Mouse (Mus musculus): ENCODE measurements around the gene Aldh1a3.

Aldh1a3 gene

DNA sequence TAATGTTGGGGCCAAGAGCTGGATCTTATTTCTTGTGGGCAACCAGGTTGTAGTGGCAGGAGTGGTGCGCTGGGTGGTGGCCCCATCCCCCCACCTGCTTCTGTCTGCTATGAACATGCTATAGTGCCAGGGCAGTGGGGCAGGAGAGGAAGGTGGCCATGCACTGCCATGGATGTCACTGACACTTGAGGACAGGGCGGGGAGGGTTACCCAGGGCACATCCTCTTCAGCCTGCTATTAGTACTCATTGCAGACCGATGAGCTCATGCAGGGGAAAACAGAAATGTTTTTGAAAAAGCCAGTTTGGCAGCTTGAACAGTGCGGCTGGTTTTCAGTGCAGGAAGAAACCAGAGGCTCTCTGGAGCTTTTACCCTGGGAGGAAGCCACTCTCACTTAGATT, 10.5 kb downstream of the Aldh1a3 start:
- no peak for DNase-seq (ENCODE audit: low spot score in 2 of 2)

DNA sequence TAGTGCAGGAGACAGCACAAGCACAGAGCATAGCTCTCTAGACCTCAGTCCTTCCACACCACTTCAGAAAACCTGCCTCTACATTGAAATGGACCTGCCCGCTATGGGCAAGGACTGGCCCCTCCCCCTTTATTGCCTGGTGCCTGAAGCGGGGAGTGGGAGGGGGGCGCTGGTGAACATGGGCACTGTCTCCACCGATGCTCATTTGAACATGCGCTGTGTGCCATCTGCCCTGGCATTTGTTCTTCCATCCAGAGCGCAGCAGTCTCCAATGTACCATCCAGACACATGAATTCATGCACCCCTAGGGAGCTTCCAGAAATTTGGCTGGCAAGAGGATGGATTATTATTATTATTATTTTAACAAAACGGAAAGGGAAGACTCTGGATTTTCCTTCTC, 14.2 kb downstream of the Aldh1a3 start:
- DNase-seq (ENCODE audit: low spot score in 2 of 2) = no peak

DNA sequence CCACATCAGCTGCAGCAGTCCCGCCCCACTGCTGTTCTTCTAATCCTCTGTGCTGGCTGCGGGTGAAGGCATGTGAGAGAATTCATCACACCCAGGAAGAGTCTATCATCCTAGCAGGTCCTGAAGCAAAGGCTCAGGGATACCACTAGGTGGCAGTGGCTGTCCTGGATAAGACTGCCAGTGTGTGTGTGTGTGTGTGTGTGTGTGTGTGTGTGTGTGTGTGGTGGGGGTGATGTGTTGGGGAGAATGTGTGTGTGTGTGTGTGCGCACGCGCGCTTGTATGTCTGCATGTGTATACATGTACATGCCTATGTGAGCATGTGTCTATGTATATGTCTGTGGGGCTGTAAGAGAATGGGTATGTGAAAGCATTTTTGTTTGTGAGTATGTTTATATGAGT, 17.9 kb downstream of the Aldh1a3 start:
- DNase-seq (ENCODE audit: low spot score in 2 of 2) = no peak

DNA sequence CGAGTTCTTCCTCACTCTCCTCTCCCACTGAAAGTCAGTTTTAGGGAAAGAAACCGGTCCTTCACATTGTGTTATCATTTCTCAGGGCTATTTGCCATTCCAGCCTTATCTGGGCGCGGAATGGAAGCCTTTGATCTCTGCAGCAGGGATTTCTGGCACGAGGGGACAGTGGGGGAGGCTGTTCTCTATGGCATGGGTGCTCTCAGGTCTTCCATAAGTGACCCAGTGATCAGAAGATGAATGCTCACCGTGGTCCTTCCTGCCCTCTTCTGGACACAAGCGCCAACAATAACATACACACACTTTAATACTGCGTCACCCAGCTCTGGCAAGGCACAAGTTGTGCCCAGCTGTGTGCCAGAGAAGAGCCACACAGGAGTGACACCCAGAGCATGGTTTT, 20.3 kb downstream of the Aldh1a3 start:
- DNase-seq (ENCODE audit: low spot score in 2 of 2) = no peak

DNA sequence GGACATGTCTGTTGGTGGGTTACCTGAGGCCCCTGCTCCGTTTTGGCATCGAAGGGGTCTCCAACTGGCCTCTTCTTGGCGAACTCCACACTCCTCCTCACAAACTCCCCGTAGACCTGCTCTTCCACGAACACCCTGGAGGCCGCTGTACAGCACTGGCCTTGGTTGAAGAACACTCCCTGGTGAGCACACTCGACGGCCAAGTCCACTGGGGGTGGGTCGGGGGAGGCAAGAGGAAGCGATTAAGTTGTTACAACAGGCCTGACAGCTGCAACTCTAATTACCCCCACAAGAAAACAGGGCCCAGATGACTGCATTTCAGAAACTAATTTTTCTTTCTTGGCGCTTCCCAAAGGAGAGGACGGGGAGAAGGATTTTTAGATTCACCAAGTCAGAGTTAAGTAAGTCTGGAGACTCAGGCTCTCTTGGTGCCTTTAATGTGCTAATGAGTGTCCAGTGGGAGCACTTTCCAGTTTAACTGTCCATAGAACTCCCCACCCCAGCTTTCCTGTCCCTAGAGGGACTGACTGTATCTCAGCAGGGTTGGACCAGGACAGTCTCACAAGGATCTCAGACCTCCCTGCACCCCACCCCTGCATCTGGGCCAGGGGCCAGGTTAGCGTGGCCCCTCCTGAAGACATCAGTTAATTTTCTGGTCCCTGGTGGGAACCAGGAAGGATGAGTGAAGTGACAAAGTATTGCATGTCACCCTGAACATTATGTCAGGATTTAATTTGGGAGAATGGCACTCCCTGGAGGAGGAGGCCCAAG, 21.2 kb downstream of the Aldh1a3 start:
- no peak for DNase-seq (ENCODE audit: low spot score in 2 of 2)

DNA sequence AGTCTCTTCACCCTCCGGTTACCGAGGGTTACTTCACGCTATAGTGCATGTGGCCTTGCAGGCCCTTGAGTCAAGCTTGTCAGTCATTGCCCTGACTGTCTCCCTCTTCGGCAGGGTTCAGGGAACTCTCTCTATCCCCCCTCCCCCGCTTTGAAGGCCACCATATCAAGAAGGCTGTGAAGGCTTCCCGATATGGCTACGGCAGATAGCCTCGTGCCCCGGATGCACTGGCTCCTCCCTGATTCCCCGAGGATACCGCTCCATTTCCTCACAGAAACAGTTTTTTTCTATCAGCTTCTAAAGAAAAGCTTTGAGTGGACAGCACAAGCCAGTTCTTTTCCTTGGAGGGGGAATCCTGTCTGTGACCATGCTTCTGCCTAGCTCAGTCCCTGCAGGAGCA, 21.8 kb downstream of the Aldh1a3 start:
- DNase-seq (ENCODE audit: low spot score in 2 of 2) = no peak

DNA sequence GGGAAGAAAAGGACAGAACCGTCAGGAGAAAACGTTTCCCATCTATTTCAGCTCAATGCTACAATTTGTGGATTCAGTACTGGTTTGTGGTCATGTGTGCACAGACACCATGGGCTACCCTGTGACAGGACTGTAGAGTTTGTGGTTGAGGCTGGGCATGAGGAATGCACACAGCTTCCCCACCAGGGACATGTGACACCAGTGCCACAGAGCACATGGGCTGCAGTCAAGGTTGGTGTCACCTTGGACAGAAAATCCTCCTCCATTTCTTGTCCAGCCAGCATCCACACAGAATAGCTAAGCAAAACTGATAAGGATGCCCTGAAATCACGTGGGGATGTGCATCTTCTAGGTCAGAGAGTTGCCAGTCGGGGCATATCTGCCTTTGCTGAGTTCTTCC, 22.5 kb downstream of the Aldh1a3 start:
- DNase-seq (ENCODE audit: low spot score in 2 of 2) = no peak

DNA sequence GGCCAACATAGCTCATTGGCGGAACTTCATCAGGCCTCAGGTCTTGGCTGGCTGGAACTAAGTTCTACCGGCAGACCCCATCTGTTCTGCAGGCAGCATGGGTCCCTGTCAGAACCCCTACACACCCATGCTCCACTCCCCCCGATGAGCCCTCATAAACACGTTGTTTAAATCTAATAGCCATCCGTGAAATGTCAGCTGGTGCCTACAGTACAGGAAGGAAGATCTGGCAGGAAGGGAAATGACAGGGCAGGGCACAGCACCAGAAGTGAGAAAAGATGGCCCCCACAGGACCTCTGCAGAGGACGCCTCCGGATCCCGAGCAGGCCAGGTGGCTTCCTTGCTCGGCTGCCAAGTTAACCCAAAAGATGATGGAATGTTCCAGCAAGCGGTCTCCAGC, 23.2 kb downstream of the Aldh1a3 start:
- no peak for DNase-seq (ENCODE audit: low spot score in 2 of 2)

DNA sequence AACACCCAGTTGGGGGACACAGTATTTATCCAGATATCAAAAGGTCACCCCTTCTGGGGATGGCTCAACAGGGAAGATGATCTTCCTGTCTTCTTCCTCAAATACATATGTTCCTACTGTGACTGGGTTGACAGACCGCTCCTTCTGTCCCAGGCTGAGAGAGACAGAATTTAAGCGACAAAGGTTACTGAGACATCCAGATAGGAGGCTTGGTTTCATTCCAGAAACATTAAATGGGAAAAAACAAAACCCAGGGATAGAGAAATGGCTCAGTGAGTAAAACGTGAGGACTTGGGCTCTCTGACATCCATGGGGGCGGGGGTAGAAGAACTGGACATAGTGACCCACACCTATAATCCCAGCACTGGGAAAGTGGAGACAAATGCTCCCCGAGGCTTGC, 24.4 kb downstream of the Aldh1a3 start:
- DNase-seq (ENCODE audit: low spot score in 2 of 2) = no peak

DNA sequence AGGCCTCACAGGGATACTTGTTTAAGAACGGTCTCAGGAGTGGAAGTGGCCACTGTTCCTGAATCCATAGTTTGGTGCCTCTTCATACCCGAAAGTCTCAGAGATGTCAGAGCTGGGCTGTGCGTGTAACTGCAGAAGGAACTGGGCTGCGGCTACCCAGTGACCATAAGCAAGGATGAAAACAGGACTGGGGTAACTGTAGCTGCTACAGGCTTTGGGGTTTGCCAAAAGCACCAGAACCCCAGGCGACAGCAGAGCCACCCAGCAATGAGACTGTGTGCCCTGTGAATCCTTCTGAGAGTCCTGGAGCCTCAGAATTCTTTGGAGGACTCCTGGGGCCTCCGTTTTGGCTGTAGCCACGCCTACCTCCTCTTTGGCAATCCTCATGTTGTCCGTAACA, 25.7 kb downstream of the Aldh1a3 start:
- no peak for DNase-seq (ENCODE audit: low spot score in 2 of 2)

DNA sequence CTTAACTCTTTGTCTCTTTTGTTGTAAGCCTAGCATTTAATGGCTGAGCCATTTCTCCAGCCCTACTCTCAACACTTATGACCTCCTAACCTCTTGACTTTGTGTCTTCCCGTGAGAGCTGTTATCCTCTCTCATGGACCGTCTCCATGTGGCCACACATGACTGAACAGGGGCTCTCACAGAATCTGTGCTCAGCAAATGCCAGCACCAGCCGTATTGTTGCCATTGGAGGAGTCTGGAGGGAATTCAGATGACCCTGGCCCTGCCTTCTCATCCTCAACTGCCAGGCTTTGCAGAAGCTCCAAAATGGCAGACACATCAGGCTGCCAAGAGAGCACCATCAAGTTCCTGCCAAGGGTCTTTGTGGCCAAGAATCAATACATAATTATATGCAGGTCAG, 30.0 kb downstream of the Aldh1a3 start:
- DNase-seq (ENCODE audit: low spot score in 2 of 2) = no peak

DNA sequence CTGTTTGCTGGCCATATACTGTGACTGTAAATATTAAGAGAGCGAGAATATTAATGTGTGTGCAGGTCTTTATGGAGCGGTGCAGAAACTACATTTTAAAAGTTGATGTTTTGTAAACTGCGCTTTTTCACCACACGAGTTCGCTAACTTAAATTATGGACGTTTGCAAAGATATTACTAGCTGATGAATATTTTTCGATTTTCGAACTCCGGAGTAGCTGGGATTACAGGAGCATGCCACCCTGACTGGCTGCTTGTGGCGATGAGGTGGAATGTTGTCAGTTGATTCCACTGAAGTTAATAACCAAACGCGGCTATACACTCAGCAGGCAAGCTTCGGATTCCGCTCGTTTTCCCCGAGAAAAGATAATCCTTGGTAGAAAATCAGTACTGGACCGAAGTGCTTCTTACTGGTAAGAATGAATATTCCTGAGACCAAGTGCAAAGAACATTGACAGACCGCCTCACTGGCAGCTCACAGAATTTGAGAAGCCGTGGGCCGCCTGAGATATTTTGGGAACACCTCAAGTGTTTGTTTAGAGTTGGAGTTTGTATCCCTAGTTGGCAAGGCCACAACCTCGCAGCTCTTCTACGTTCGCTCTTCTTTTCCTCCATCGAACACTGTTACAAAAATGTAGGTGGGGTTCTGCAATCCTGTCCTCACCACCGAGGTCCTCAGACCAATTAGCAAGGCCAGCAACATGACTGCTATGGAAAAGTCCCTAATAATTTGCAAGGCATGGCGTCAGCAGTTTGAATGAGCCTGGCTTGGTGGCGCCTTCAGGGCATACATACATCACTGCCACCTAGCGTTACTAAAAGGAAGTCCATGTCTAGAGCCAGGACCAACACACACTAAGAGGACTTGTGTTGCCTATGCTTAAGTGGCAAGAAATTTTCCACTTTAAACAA, 38.4 kb downstream of the Aldh1a3 start:
- DNase-seq (ENCODE audit: low spot score in 2 of 2) = peak in 1 of 2 experiments; percentile 28

DNA sequence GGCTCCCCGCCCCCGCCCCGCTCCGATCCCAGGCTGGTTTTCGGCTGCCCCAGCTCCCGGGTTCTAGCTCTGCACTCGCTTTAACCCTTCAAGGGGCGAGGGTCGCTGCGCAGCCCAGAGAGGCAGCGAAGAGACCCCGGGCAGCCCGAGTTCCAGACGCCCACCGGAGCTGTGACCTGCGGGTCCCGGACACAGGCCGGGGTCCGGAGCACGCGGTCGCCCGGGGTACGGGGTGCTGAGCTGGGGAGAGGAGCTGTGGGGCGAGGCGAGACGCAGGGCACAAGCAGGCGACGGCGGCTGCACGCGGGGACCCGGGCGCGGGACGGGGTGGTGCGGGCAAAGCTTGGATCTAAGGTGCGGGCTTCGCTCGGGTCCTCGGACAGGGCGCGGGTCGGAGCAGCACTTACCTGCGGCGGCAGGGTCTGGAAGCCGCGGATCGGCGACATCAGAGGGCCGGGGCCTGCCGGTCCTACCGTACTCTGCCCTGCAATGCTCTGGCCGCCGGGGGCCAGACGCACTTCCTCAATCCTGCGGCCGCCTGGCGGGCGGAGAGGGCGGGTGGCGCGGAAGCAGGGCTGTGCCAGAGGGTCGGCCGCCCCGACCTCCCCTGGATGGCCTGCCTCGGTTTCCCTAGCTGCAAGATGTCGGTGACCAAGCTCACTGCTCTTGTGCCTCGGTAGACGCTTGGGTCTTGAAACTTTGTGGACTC, 39.4 kb downstream of the Aldh1a3 start, which contains the start of gene Lrrk1:
Gene Lrrk1, minus strand, starts transcription at position 538 of the 709 bp plus-strand sequence.
- no peak for DNase-seq (ENCODE audit: low spot score in 2 of 2)

DNA sequence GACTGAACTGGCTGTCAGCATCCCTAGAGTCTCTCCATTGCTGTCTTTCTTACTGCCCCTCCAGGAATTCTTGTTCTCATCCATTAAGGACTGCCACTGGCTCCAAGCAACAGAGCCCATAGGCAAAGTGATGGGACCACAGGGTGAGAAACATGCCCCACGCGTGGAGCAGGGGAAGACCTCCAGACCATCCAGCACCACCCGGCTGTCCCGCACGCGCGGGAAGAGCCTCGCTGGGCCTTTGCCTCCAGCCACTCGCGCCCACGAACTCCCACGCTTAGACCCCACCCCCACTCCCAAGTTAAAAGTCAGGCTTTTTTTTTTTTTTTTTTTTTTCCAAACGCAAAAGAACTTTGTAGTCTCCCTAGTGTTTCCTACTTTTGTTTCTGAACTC, 39.9 kb downstream of the Aldh1a3 start:
- no peak for DNase-seq (ENCODE audit: low spot score in 2 of 2)

DNA sequence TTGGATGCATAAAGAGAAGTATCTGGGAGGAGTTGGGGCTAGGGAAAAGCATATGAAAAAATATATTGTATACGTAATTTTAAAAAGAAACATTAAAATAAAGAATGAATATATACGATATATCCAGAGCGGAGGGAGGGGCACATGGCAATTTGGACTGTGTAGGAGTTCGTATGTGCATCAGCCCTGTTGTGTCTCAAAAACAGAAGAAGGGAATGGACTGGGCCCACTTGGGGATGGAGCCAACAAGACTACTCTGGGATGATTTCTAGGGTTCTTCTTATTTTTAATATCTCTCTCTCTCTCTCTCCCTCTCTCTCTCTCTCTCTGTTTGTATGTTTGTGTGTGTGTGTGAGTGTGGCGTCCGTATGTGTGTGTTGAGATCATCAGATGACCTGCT, 40.9 kb downstream of the Aldh1a3 start:
- no peak for DNase-seq (ENCODE audit: low spot score in 2 of 2)

DNA sequence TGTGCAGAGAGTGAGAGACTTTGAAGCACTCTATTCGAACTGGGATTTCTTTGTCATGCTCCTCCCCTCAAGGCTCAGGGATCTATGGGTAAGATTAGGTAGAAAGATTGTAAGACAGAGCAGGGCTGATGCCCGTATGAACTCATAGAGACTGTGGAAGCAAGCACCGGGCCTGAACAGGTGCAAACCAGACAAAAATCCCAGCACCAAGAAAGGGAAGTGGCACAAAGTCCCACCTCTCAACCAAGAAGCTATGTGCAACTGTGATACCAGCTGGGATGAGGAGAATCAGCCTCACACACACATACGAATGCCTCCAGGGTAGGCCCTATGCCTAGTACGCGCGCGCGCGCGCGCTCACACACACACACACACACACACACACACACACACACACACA, 41.5 kb downstream of the Aldh1a3 start:
- DNase-seq (ENCODE audit: low spot score in 2 of 2) = no peak

DNA sequence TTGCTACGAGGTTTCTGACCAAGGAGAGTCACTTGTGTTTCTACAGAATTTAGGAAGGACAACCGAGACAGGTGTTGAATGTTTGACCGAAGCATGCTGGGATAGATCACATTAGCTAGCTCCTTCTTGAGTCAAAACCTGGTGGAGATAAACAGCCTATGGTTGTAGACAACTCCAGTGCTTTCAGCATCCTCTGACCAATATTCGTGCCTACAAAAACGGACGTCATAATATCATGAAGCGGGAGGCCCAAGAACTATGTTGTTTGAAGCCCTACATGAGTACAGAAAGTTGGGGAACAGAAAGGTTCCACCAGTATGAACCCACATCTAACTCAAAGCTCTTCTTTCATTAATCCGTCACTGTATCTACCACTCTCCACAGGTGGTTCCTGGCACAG, 42.4 kb downstream of the Aldh1a3 start:
- no peak for DNase-seq (ENCODE audit: low spot score in 2 of 2)

DNA sequence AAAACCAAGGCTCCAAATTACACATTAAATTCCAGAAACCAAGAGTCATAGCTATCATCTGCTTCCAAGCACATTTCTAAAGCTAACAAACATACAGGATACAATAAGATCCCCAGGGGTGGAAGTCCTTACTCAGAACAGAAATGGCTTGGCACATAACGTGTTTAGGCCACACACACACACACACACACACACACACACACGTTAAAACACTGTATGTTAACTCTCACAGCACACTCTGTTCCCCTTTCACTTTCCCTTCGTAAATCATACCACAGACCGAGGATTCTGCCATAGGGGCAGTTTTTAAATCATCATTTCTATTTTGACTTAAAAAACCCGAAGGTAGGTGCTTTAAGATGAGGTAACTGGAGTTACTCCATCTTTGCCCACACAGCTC, 43.1 kb downstream of the Aldh1a3 start:
- no peak for DNase-seq (ENCODE audit: low spot score in 2 of 2)

DNA sequence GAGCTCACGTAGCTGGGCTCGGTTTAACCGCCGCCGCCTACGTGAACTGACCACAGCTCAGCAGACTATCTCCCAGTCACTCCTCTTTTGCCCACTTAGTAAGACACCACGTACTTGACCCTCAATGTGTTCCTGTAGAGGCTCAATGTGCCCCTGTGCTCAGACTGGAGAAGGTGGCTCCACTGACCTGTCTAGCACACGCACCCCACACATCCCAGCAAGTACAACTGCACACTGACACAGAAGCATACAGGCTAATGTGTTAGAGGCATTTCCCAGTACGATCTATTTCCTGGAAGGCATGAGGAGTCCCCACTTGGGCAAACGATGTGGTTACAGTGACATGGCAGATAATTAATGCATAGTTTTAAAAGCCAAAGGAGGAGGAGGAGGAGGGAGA, 50.8 kb downstream of the Aldh1a3 start:
- DNase-seq (ENCODE audit: low spot score in 2 of 2) = no peak

DNA sequence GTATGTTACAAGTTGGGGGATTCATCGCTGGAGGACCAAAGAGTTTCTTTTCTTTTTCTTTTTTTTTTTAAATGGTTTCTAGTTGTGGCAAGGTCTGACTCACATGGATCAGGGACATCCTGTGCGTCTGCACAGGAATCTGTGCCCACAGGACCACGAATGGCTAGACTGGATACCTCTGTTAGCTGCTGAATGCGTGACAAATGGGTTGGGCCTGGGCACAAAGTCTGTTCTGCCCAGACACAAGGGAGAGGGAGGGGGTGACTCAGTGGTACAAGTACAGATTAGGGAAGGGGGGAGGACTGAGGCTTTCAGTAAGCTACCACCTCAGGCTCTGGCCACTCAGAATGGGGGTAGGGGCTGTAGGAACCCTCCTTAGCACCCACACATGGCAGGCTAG, 51.6 kb downstream of the Aldh1a3 start:
- no peak for DNase-seq (ENCODE audit: low spot score in 2 of 2)

DNA sequence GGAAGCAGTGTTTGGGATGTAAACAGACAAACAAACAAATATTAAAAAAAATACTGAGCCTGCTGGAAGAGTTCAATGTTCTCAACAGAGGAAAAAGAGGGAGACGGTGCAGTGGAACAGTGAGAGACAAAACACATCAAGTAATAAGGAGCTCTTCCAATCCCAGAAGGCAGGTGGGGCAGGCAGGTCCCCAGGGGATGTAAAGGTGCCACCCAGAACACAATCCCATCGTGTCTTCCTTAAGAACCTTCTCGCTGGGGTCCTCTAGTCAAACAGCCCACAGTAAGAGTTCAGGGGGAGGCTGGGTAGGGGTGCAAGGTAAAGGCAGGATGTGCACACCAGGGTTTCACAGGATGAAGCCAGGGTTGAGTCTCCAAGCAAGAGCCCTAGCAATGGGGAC, 53.9 kb downstream of the Aldh1a3 start:
- no peak for DNase-seq (ENCODE audit: low spot score in 2 of 2)

DNA sequence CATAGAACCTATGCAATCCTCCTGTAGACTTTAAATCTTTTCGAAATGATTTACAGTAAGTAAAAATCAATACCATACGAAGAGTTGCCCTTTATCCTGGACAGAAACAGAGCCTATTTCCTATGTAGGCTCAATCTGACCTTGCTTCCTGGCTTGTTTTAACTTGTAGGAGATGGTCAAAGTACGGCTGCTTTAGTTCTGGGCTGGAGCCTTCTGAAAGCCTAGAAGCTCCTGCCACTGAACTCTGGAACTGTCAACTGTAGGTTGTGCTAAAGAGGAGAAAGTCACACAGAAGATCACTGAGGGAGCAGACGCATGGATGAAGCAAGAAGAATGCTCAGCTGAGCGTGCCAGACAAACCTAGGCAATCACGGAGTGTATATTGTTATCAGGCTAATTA, 56.3 kb downstream of the Aldh1a3 start:
- no peak for DNase-seq (ENCODE audit: low spot score in 2 of 2)
